Mouse (Mus musculus): ENCODE data around the gene Zfp955b. TPM values are rescaled to one million over a fixed set of nuclear protein-coding genes. Genes with fewer than 3 reads are reported as not detected.

Zfp955b gene
- polyA plus RNA-seq, 1 experiment from 2014 or later: 9.7 TPM

Other genes with a start within 250 kb of the Zfp955b start
- not detected in 2 replicates for gene 4921501E09Rik, start 221.5 kb upstream of the Zfp955b start, polyA plus RNA-seq (2014; fragmentation: Nextera tagmentation; extraction: Ambion mirVana)
- 9.5 and 12.0 TPM in 2 replicates for gene Zfp563, start 200.2 kb upstream of the Zfp955b start, polyA plus RNA-seq (2014; fragmentation: Nextera tagmentation; extraction: Ambion mirVana)
- not detected in 2 replicates for gene Morc2b, start 149.9 kb upstream of the Zfp955b start, polyA plus RNA-seq (2014; fragmentation: Nextera tagmentation; extraction: Ambion mirVana)
- not detected in 2 replicates for gene Olfr55, start 121.1 kb upstream of the Zfp955b start, polyA plus RNA-seq (2014; fragmentation: Nextera tagmentation; extraction: Ambion mirVana)
- not detected in 2 replicates for gene Olfr239, start 98.2 kb upstream of the Zfp955b start, polyA plus RNA-seq (2014; fragmentation: Nextera tagmentation; extraction: Ambion mirVana)
- gene Olfr1564, start 67.9 kb upstream of the Zfp955b start, polyA plus RNA-seq (2014; fragmentation: Nextera tagmentation; extraction: Ambion mirVana): not detected in 2 replicates
- 19.4 and 20.9 TPM in 2 replicates for gene Zfp955a, start 34.4 kb upstream of the Zfp955b start, polyA plus RNA-seq (2014; fragmentation: Nextera tagmentation; extraction: Ambion mirVana)
- gene Olfr63, start 24.9 kb upstream of the Zfp955b start, polyA plus RNA-seq (2014; fragmentation: Nextera tagmentation; extraction: Ambion mirVana): 0.04 TPM in 1 of 2 replicates, not detected in the other
- gene Zfp81, start 69.3 kb downstream of the Zfp955b start, polyA plus RNA-seq (2014; fragmentation: Nextera tagmentation; extraction: Ambion mirVana): 12.9 and 13.4 TPM in 2 replicates
- gene Zfp101, start 105.1 kb downstream of the Zfp955b start, polyA plus RNA-seq (2014; fragmentation: Nextera tagmentation; extraction: Ambion mirVana): 19.0 and 19.9 TPM in 2 replicates
- not detected in 2 replicates for gene Actl9, start 143.4 kb downstream of the Zfp955b start, polyA plus RNA-seq (2014; fragmentation: Nextera tagmentation; extraction: Ambion mirVana)
- 64.6 and 64.7 TPM in 2 replicates for gene Adamts10, start 234.7 kb downstream of the Zfp955b start, polyA plus RNA-seq (2014; fragmentation: Nextera tagmentation; extraction: Ambion mirVana)